Mouse (Mus musculus): ENCODE measurements at regions not wholly inside any gene's neighbourhood (a gene's known extent, or its start where the extent isn't known, plus 50 kb on each side); places are given as distances from the start of the nearest gene placed in this dataset.

GRCm38 (mm10) chr10:46045474-46046093 is 468.0 kb downstream of the Hace1 start:
- Histone ChIP-seq H3K4me2 (ENCODE audit: low read length) (no peak overlapping the region), H3K36me3 (ENCODE audit: insufficient read depth, low read length) (no peaks in the 10 kb centered on the region), H3K27me3 (ENCODE audit: insufficient read depth, low read length) (no peaks in the 10 kb centered on the region), H3K27ac (no peak overlapping the region), H3K9ac (ENCODE audit: low read depth, low read length) (no peak overlapping the region), H3K4me3 (replicated peaks; ENCODE audit: low read depth, low read length) (no peak overlapping the region), H3K9me3 (replicated peaks; ENCODE audit: low read length) (no peaks in the 10 kb centered on the region), H3K4me1 (replicated peaks; ENCODE audit: insufficient read depth, low read length) (no peaks in the 10 kb centered on the region)
- DNase-seq (ENCODE audit: low spot score) (no peak), ATAC-seq (replicated peaks; ENCODE audit: low FRiP score, low read depth) (no peak)
- 62% methylated on average over 6 of the region's 6 CpGs for WGBS
- TF ChIP-seq CTCF (IDR thresholded peaks at IDR 0.05; ENCODE audit: low read depth), result no peak

- Histone ChIP-seq H3K9me3 (replicated peaks; ENCODE audit: low read length) (no peaks in the 10 kb centered on the region), H3K27ac (no peak overlapping the region), H3K4me1 (replicated peaks; ENCODE audit: insufficient read depth, low read length) (no peaks in the 10 kb centered on the region), H3K9ac (ENCODE audit: low read depth, low read length) (no peak overlapping the region), H3K27me3 (ENCODE audit: insufficient read depth, low read length) (no peaks in the 10 kb centered on the region), H3K4me3 (replicated peaks; ENCODE audit: low read depth, low read length) (no peak overlapping the region), H3K36me3 (ENCODE audit: insufficient read depth, low read length) (no peaks in the 10 kb centered on the region), H3K4me2 (ENCODE audit: low read length) (no peak overlapping the region)
- DNase-seq (ENCODE audit: low spot score) (no peak), ATAC-seq (replicated peaks; ENCODE audit: low FRiP score, low read depth) (no peak)
- TF ChIP-seq CTCF (IDR thresholded peaks at IDR 0.05; ENCODE audit: low read depth), result no peak
Measured at GRCm38 (mm10) chr10:46046094-46046749, 468.6 kb downstream of the Hace1 start.

- 82% methylated on average over 8 of the region's 8 CpGs for WGBS
- H3K27ac ChIP-seq, result no peak overlapping the region
- H3K4me3 ChIP-seq (replicated peaks; ENCODE audit: low read depth, low read length), result no peak overlapping the region
- H3K27me3 ChIP-seq (ENCODE audit: insufficient read depth, low read length), result no peaks in the 10 kb centered on the region
- no peaks in the 10 kb centered on the region for H3K4me1 ChIP-seq (replicated peaks; ENCODE audit: insufficient read depth, low read length)
- H3K36me3 ChIP-seq (ENCODE audit: insufficient read depth, low read length), result no peaks in the 10 kb centered on the region
- no peak overlapping the region for H3K4me2 ChIP-seq (ENCODE audit: low read length)
- TF ChIP-seq CTCF (IDR thresholded peaks at IDR 0.05; ENCODE audit: low read depth), result no peak
- no peaks in the 10 kb centered on the region for H3K9me3 ChIP-seq (replicated peaks; ENCODE audit: low read length)
- no peak overlapping the region for H3K9ac ChIP-seq (ENCODE audit: low read depth, low read length)
- ATAC-seq (replicated peaks; ENCODE audit: low FRiP score, low read depth), result no peak
- no peak for DNase-seq (ENCODE audit: low spot score)
Measured at GRCm38 (mm10) chr10:46046890-46047414, 469.3 kb downstream of the Hace1 start.

GRCm38 (mm10) chr10:46047591-46047990 is 470.0 kb downstream of the Hace1 start:
- Histone ChIP-seq H3K9me3 (replicated peaks; ENCODE audit: low read length) (no peaks in the 10 kb centered on the region), H3K9ac (ENCODE audit: low read depth, low read length) (no peak overlapping the region), H3K4me1 (replicated peaks; ENCODE audit: insufficient read depth, low read length) (no peaks in the 10 kb centered on the region), H3K4me3 (replicated peaks; ENCODE audit: low read depth, low read length) (no peak overlapping the region), H3K4me2 (ENCODE audit: low read length) (no peak overlapping the region), H3K27ac (no peak overlapping the region), H3K27me3 (ENCODE audit: insufficient read depth, low read length) (no peaks in the 10 kb centered on the region), H3K36me3 (ENCODE audit: insufficient read depth, low read length) (no peaks in the 10 kb centered on the region)
- no peak for DNase-seq (ENCODE audit: low spot score)
- WGBS, result 68% methylated on average over 4 of the region's 4 CpGs
- no peak for TF ChIP-seq CTCF (IDR thresholded peaks at IDR 0.05; ENCODE audit: low read depth)
- no peak for ATAC-seq (replicated peaks; ENCODE audit: low FRiP score, low read depth)

- Histone ChIP-seq H3K36me3 (ENCODE audit: insufficient read depth, low read length) (no peaks in the 10 kb centered on the region), H3K4me2 (ENCODE audit: low read length) (no peak overlapping the region), H3K4me3 (replicated peaks; ENCODE audit: low read depth, low read length) (no peak overlapping the region), H3K9ac (ENCODE audit: low read depth, low read length) (no peak overlapping the region), H3K27ac (no peak overlapping the region), H3K27me3 (ENCODE audit: insufficient read depth, low read length) (no peaks in the 10 kb centered on the region), H3K9me3 (replicated peaks; ENCODE audit: low read length) (no peaks in the 10 kb centered on the region), H3K4me1 (replicated peaks; ENCODE audit: insufficient read depth, low read length) (no peaks in the 10 kb centered on the region)
- DNase-seq (ENCODE audit: low spot score), result peak; percentile 76
- 33% methylated on average over 14 of the region's 14 CpGs for WGBS
- TF ChIP-seq CTCF (IDR thresholded peaks at IDR 0.05; ENCODE audit: low read depth), result peak; percentile 91
- ATAC-seq (replicated peaks; ENCODE audit: low FRiP score, low read depth), result no peak
Measured at GRCm38 (mm10) chr10:46057362-46058198, 480.0 kb downstream of the Hace1 start.

- Histone ChIP-seq H3K4me3 (replicated peaks; ENCODE audit: low read depth, low read length) (no peak overlapping the region), H3K4me1 (replicated peaks; ENCODE audit: insufficient read depth, low read length) (no peaks in the 10 kb centered on the region), H3K27ac (no peak overlapping the region), H3K9me3 (replicated peaks; ENCODE audit: low read length) (no peaks in the 10 kb centered on the region), H3K36me3 (ENCODE audit: insufficient read depth, low read length) (no peaks in the 10 kb centered on the region), H3K4me2 (ENCODE audit: low read length) (no peak overlapping the region), H3K27me3 (ENCODE audit: insufficient read depth, low read length) (no peaks in the 10 kb centered on the region), H3K9ac (ENCODE audit: low read depth, low read length) (no peak overlapping the region)
- WGBS, result 73% methylated on average over 5 of the region's 5 CpGs
- TF ChIP-seq CTCF (IDR thresholded peaks at IDR 0.05; ENCODE audit: low read depth), result no peak
- no peak for DNase-seq (ENCODE audit: low spot score)
- no peak for ATAC-seq (replicated peaks; ENCODE audit: low FRiP score, low read depth)
Measured at GRCm38 (mm10) chr10:46058199-46058472, 480.5 kb downstream of the Hace1 start.
